Mouse (Mus musculus) lung, embryonic 14.5 days (tissue): ENCODE results near the gene Ppp1r14d. TPM values are rescaled to one million over a fixed set of nuclear protein-coding genes. Genes with fewer than 3 reads are reported as not detected.
A peak's percentile ranks its signal among the peaks of the same experiment; 100 is the strongest.

ENCODE experiments used
- ATAC-seq: fragments of 200-750 bp; cut with Nextera tagmentation; 2 replicates; pipeline ENCODE4 v1.8.0; 2017; ENCODE audit warnings: mild to moderate bottlenecking, moderate TSS enrichment, moderate library complexity; ENCODE audit not compliant: insufficient read depth
- DNase-seq: peaks from one replicate; pipeline ENCODE4 v3.0.0-alpha.2; 2015
- H3K27ac ChIP-seq: fragments of 300-500 bp; sonication (generic); 2 replicates; pipeline ENCODE4 v1.5.1; 2014; ENCODE audit warnings: low read depth, mild to moderate bottlenecking, moderate library complexity
- H3K27me3 ChIP-seq: fragments of 300-500 bp; sonication (generic); 2 replicates; pipeline ENCODE4 v1.6.1; 2014; ENCODE audit warnings: low read length, control low read depth; ENCODE audit not compliant: insufficient read depth
- H3K36me3 ChIP-seq: fragments of 300-500 bp; sonication (generic); 2 replicates; pipeline ENCODE4 v1.6.1; 2014; ENCODE audit warnings: control low read depth; ENCODE audit not compliant: insufficient read depth
- H3K4me1 ChIP-seq: fragments of 300-500 bp; sonication (generic); 2 replicates; pipeline ENCODE4 v1.6.1; 2014; ENCODE audit warnings: antibody characterized with exemption, control low read depth; ENCODE audit not compliant: insufficient read depth
- H3K4me2 ChIP-seq: fragments of 300-500 bp; sonication (generic); 2 replicates; pipeline ENCODE4 v1.6.1; 2014; ENCODE audit warnings: mild to moderate bottlenecking
- H3K4me3 ChIP-seq: fragments of 300-500 bp; sonication (generic); 2 replicates; pipeline ENCODE4 v1.5.1; 2014; ENCODE audit warnings: low read depth, low read length
- H3K9ac ChIP-seq: fragments of 300-500 bp; sonication (generic); 2 replicates; pipeline ENCODE4 v1.6.1; 2014
- H3K9me3 ChIP-seq: fragments of 300-500 bp; sonication (generic); 2 replicates; pipeline ENCODE4 v1.6.1; 2016; ENCODE audit warnings: low read depth, low read length, control low read depth
- CTCF ChIP-seq: IDR thresholded peaks from 2 replicates; pipeline ENCODE4 v1.5.1; 2016; ENCODE audit warnings: antibody characterized with exemption, low read depth
- WGBS: fragments of 180-500 bp; shearing (Covaris S2); extraction: QIAGEN DNeasy Blood & Tissue Kit; methylation state at CpG from one replicate; pipeline ENCODE4 v1.1.7; 2014; 5-methylcytosine and 5-hydroxymethylcytosine counted together
- polyA plus RNA-seq: library from polyadenylated mRNA; unstranded; fragments of >200 nt; fragmentation: Nextera tagmentation; extraction: Ambion mirVana; gene quantifications from 2 replicates; pipeline ENCODE4 v1.2.1, GENCODE M21; 2014

Gene Ppp1r14d
- polyA plus RNA-seq, 1 experiment from 2014 or later = 0.41 TPM

DNA sequence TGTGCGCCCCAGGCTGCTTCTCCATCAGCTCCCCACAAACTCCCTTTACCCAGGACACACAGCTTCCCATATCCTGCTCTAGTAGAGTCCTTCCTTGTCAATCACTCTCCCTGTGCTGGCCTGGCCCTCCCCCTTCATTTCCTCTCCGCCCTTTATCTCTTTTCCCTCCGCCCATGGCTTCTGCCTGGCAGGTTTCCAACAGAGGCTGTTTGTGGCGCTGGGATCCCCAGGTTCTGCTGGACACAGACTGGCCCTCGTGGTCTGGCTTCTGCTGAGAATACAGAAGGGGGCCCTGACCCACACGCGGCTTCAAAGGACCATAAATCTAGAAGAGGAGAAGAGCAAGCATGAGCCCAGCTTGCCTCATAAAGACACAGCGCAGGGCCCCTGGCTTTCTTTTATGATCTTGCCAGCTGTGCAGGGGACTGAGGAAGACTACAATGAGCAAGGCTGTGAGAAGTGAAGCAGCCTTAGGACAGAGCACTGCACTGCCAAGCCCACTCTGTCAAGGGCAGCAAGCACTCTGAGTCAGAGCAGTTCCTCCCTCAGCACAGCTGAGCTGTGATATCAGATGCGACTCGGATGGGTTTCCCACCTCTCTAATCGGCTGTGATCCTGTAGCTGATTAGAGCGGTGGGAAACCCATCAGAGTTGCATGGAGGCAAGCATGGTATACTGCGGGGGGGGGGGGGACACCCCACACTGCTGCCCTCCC, 56.7 kb downstream of the Ppp1r14d start:
- no peaks in the 10 kb centered on the region for H3K9me3 ChIP-seq
- H3K4me2 ChIP-seq = peak overlapping the region; percentile 41
- WGBS = 18% methylated on average over 13 of the region's 13 CpGs
- H3K36me3 ChIP-seq = no peaks in the 10 kb centered on the region; the same call in 1 of the 2 replicates
- no peak overlapping the region; the same call in 1 of the 2 replicates for H3K9ac ChIP-seq
- H3K4me3 ChIP-seq = no peak overlapping the region
- H3K27ac ChIP-seq = peak overlapping the region; percentile 72
- DNase-seq = peak; percentile 91
- no peak for TF ChIP-seq CTCF
- ATAC-seq = peak; percentile 74
- H3K4me1 ChIP-seq = peaks cover 10% of the 10 kb centered on the region
- peaks cover under 1% of the 10 kb centered on the region; the same call in 1 of the 2 replicates for H3K27me3 ChIP-seq

DNA sequence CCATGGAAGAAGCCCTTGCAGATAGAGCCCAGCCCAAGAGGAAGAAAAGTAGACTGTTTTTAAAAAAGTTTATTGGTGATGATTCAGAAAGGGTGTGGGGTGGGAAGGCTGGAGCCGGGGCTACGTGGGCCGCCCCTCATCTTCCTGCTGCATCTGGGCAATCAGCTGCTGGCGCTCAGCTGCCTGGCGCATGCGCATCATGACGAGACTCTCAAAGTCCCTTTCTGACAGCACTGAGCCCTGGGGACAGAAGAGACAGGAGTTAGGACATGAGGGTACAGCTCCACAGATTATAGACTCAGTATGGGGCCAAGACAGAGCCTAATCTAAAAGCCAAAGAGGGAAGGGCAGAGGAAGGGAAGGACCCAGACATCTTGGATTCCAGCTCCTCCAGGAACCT, 57.3 kb downstream of the Ppp1r14d start:
- H3K4me1 ChIP-seq = peaks cover 14% of the 10 kb centered on the region
- DNase-seq = no peak
- no peak overlapping the region for H3K4me3 ChIP-seq
- WGBS = 84% methylated on average over 7 of the region's 7 CpGs
- no peaks in the 10 kb centered on the region; the same call in 1 of the 2 replicates for H3K36me3 ChIP-seq
- peaks cover 5% of the 10 kb centered on the region for H3K27me3 ChIP-seq
- H3K9me3 ChIP-seq = no peaks in the 10 kb centered on the region
- no peak for TF ChIP-seq CTCF
- H3K4me2 ChIP-seq = peak overlapping the region; percentile 41; the same call in 1 of the 2 replicates
- no peak overlapping the region for H3K27ac ChIP-seq
- no peak overlapping the region for H3K9ac ChIP-seq
- no peak for ATAC-seq

DNA sequence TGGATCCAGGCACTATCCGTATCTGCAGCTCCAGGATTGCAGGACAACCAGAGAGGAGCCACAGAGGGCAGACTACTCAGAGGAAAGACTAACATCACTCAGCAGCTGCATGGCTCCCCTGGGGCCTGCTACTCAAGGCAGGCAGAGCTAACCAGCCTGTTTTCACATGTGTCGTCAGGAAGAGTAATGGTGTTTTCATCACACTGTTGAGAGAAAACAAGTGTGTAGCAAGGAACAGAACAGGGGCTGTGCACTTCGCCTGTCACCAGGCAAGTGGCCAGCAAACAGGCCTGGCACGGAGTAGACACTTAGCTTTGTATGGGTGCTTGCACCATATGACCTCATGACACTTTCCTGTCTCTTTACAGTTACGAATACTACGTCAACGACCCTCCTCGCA, 58.1 kb downstream of the Ppp1r14d start:
- H3K27me3 ChIP-seq = peaks cover 5% of the 10 kb centered on the region
- ATAC-seq = no peak
- H3K9ac ChIP-seq = no peak overlapping the region
- H3K9me3 ChIP-seq = no peaks in the 10 kb centered on the region
- no peaks in the 10 kb centered on the region; the same call in 1 of the 2 replicates for H3K36me3 ChIP-seq
- H3K4me3 ChIP-seq = no peak overlapping the region
- no peak for DNase-seq
- H3K27ac ChIP-seq = no peak overlapping the region
- TF ChIP-seq CTCF = no peak
- peaks cover 14% of the 10 kb centered on the region for H3K4me1 ChIP-seq
- WGBS = 43% methylated on average over 8 of the region's 8 CpGs
- H3K4me2 ChIP-seq = no peak overlapping the region

DNA sequence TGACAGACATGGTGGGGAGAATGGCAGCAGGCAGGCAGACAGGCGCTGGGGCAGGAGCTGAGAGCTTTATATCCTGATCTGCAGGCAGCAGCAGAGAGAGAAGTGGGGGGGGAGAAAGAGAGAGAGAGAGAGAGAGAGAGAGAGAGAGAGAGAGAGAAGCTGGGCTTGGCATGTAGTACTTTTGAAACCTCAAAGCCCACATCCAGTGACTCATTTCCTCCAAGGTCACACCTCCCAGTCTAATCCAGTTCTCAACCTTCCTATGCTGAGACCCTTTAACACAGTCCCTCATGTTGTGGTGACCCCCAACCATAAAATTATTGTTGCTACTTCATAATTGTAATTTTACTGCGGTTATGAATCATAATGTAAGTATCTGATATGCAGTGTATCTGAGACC, 59.4 kb downstream of the Ppp1r14d start:
- no peak overlapping the region for H3K4me2 ChIP-seq
- no peak for TF ChIP-seq CTCF
- H3K4me3 ChIP-seq = no peak overlapping the region
- WGBS = 78% methylated on average over 2 of the region's 2 CpGs
- DNase-seq (no peak), ATAC-seq (no peak)
- peaks cover 14% of the 10 kb centered on the region for H3K4me1 ChIP-seq
- no peak overlapping the region for H3K9ac ChIP-seq
- H3K27ac ChIP-seq = no peak overlapping the region
- H3K36me3 ChIP-seq = no peaks in the 10 kb centered on the region
- H3K27me3 ChIP-seq = peaks cover 5% of the 10 kb centered on the region
- H3K9me3 ChIP-seq = no peaks in the 10 kb centered on the region

Other genes with a start within 250 kb of the Ppp1r14d start
- gene Ccdc32, start 200.5 kb downstream of the Ppp1r14d start, polyA plus RNA-seq = 19.9 and 21.0 TPM in 2 replicates
- gene Rpusd2, start 195.1 kb downstream of the Ppp1r14d start, polyA plus RNA-seq = 4.4 and 4.5 TPM in 2 replicates
- 57.3 and 58.1 TPM in 2 replicates for gene Knl1, start 182.8 kb downstream of the Ppp1r14d start, polyA plus RNA-seq
- 64.6 and 67.6 TPM in 2 replicates for gene Rad51, start 117.1 kb downstream of the Ppp1r14d start, polyA plus RNA-seq
- gene Rmdn3, start 72.9 kb downstream of the Ppp1r14d start, polyA plus RNA-seq = 36.1 and 38.9 TPM in 2 replicates
- 24.9 and 25.3 TPM in 2 replicates for gene Gchfr, start 62.1 kb downstream of the Ppp1r14d start, polyA plus RNA-seq
- 0.22 and 0.32 TPM in 2 replicates for gene Gm14137, start 55.4 kb downstream of the Ppp1r14d start, polyA plus RNA-seq
- gene Zfyve19, start 21.3 kb downstream of the Ppp1r14d start, polyA plus RNA-seq = 49.6 and 50.5 TPM in 2 replicates
- gene Dnajc17, start 21.1 kb downstream of the Ppp1r14d start, polyA plus RNA-seq = 17.8 and 19.0 TPM in 2 replicates
- 25.4 and 25.5 TPM in 2 replicates for gene Spint1, start 7.5 kb upstream of the Ppp1r14d start, polyA plus RNA-seq
- gene Rhov, start 41.4 kb upstream of the Ppp1r14d start, polyA plus RNA-seq = 0.11 and 0.24 TPM in 2 replicates
- gene Vps18, start 58.8 kb upstream of the Ppp1r14d start, polyA plus RNA-seq = 15.9 and 17.5 TPM in 2 replicates
- 8.1 and 10.0 TPM in 2 replicates for gene Dll4, start 95.9 kb upstream of the Ppp1r14d start, polyA plus RNA-seq
- 0.64 and 0.70 TPM in 2 replicates for gene Chac1, start 121.3 kb upstream of the Ppp1r14d start, polyA plus RNA-seq
- gene Ino80, start 247.8 kb upstream of the Ppp1r14d start, polyA plus RNA-seq = 6.7 and 6.9 TPM in 2 replicates